Mouse (Mus musculus): ENCODE data around the gene Nid1. TPM values are rescaled to one million over a fixed set of nuclear protein-coding genes. Genes with fewer than 3 reads are reported as not detected.

The Nid1 gene
- polyA plus RNA-seq, 1 experiment from 2014 or later, result 38.3 TPM

DNA sequence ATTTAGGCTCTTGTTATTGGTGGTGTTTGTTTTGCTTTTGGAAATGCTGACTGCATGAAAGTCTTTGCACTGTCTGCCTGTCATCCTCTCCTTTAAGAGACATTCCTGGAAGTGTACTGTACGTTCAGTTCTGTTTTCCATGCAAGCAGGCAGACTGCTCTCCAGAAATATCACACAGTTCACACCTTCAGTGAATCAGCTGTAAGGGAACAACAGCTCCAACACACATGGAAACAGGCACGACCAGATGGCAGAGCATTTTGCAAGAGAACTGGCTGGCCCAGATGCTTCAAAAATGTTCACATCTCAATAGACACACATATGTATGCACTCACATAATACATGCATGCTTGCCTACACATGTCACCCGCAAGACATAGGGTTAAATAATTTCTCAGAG is 109.4 kb downstream of the Nid1 start:
- 84% methylated on average over 3 of the region's 3 CpGs for WGBS
- Histone ChIP-seq H3K27ac (replicated peaks) (no peak overlapping the region), H3K4me1 (peaks cover 15% of the 10 kb centered on the region), H3K9me3 (replicated peaks) (peaks cover 10% of the 10 kb centered on the region), H3K4me3 (no peak overlapping the region), H3K36me3 (no peaks in the 10 kb centered on the region), H3K27me3 (ENCODE audit: low read depth, poor library complexity, severe bottlenecking) (peaks cover 66% of the 10 kb centered on the region)
- no peak for DNase-seq (ENCODE audit: low spot score)

- Histone ChIP-seq H3K27ac (replicated peaks) (no peak overlapping the region), H3K4me3 (no peak overlapping the region), H3K4me1 (peaks cover 15% of the 10 kb centered on the region), H3K36me3 (no peaks in the 10 kb centered on the region), H3K27me3 (ENCODE audit: low read depth, poor library complexity, severe bottlenecking) (peaks cover 68% of the 10 kb centered on the region), H3K9me3 (replicated peaks) (peaks cover 10% of the 10 kb centered on the region)
- 92% methylated on average over 4 of the region's 4 CpGs for WGBS
- no peak for DNase-seq (ENCODE audit: low spot score)
Observed at GRCm38 (mm10) chr13:13547889-13548288, 110.5 kb downstream of the Nid1 start.

- peaks cover 75% of the 10 kb centered on the region for H3K27me3 ChIP-seq (ENCODE audit: low read depth, poor library complexity, severe bottlenecking)
- H3K4me1 ChIP-seq, result peaks cover 15% of the 10 kb centered on the region
- peaks cover 10% of the 10 kb centered on the region for H3K9me3 ChIP-seq (replicated peaks)
- H3K4me3 ChIP-seq, result no peak overlapping the region
- no peaks in the 10 kb centered on the region for H3K36me3 ChIP-seq
- 94% methylated on average over 6 of the region's 6 CpGs for WGBS
- no peak overlapping the region for H3K27ac ChIP-seq (replicated peaks)
- DNase-seq (ENCODE audit: low spot score), result no peak
Observed at GRCm38 (mm10) chr13:13548431-13549190, 111.3 kb downstream of the Nid1 start.

DNA sequence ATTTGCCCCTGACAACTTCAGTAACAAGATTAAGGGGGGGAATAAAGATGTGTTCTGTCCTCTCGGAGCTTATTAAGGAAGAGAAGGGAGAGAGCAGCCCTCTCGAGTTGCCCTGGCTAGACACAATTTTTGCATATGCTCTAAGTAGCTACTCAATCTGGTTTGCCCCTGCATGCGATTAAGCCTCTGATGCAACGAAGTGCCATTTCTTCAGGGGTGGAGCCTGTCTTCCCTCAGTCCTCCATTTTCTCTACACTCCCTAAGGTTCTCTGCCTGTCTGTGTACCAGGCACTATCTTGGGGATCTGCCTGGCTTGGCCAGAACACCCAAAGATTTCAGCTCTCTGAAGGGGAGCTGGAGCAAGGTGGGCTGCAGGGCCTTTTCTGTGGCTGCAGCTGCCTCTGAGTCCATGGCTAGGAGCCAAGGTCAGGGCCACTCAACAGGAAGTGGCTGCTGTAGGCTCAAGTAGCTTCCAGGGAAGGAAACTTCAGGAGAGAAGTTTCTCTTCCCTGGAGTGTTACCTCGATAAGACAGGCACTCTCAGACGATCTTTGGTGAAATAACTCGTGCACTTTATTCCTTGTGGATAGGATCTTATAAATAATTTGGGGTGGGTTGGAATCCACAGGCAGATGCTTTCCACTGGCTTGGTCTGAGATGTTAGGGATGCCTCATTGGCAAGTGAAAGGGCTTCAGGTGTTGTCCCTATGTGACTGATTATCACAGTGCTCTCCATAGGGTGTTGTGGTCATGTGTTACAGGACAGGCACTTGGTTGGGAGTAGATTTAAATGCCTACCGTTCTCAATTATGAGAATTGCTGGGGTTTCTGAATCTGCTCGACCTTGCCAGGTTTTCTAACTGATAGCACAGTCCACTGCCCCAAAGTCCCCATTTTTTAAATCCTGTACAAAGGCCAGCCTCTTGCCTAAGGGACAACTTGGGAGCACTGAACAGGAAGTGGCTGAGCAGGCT is 112.6 kb downstream of the Nid1 start:
- Histone ChIP-seq H3K27ac (replicated peaks) (no peak overlapping the region), H3K9me3 (replicated peaks) (peaks cover 4% of the 10 kb centered on the region; the same call in 1 of the 2 replicates), H3K36me3 (no peaks in the 10 kb centered on the region), H3K4me3 (no peak overlapping the region), H3K4me1 (peaks cover 15% of the 10 kb centered on the region), H3K27me3 (ENCODE audit: low read depth, poor library complexity, severe bottlenecking) (peaks cover 88% of the 10 kb centered on the region)
- DNase-seq (ENCODE audit: low spot score), result no peak
- 74% methylated on average over 9 of the region's 9 CpGs for WGBS

GRCm38 (mm10) chr13:13552020-13552419 is 114.7 kb downstream of the Nid1 start:
- DNase-seq (ENCODE audit: low spot score), result peak; percentile 33
- H3K9me3 ChIP-seq (replicated peaks), result peaks cover 4% of the 10 kb centered on the region; the same call in 1 of the 2 replicates
- H3K36me3 ChIP-seq, result no peaks in the 10 kb centered on the region
- H3K4me1 ChIP-seq, result 0 out of 2 replicates have a peak, but pooled peaks cover 3% of the 10 kb centered on the region
- no peak overlapping the region for H3K27ac ChIP-seq (replicated peaks)
- H3K4me3 ChIP-seq, result no peak overlapping the region
- WGBS, result 36% methylated on average over 3 of the region's 3 CpGs
- H3K27me3 ChIP-seq (ENCODE audit: low read depth, poor library complexity, severe bottlenecking), result peaks cover 90% of the 10 kb centered on the region

GRCm38 (mm10) chr13:13553660-13554059 is 116.3 kb downstream of the Nid1 start:
- Histone ChIP-seq H3K27ac (replicated peaks) (no peak overlapping the region), H3K4me3 (no peak overlapping the region), H3K4me1 (0 out of 2 replicates have a peak, but pooled peaks cover 3% of the 10 kb centered on the region), H3K36me3 (no peaks in the 10 kb centered on the region), H3K9me3 (replicated peaks) (no peaks in the 10 kb centered on the region), H3K27me3 (ENCODE audit: low read depth, poor library complexity, severe bottlenecking) (peaks cover 83% of the 10 kb centered on the region)
- no peak for DNase-seq (ENCODE audit: low spot score)
- WGBS, result 79% methylated on average over 1 of the region's 1 CpGs

DNA sequence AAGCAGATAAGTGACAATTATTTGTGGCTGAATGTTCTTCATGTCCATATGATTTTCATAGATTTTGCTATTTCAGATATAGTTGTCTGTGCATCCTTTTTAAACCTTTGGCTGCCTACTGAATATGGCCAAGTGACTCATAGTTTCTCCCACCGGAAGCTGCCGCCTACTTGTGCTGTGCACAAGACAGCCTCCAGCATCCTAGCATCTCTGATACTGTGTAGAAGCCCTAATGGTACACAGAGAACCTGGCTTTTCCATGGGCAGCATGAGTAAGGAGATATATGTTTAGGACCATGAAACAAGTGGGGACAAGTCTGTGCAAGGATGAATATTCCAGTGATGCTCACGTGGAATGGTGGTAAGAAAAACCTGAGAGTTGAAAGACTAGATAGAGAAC is 117.8 kb downstream of the Nid1 start:
- peaks cover 73% of the 10 kb centered on the region for H3K27me3 ChIP-seq (ENCODE audit: low read depth, poor library complexity, severe bottlenecking)
- WGBS, result 90% methylated on average over 3 of the region's 3 CpGs

DNA sequence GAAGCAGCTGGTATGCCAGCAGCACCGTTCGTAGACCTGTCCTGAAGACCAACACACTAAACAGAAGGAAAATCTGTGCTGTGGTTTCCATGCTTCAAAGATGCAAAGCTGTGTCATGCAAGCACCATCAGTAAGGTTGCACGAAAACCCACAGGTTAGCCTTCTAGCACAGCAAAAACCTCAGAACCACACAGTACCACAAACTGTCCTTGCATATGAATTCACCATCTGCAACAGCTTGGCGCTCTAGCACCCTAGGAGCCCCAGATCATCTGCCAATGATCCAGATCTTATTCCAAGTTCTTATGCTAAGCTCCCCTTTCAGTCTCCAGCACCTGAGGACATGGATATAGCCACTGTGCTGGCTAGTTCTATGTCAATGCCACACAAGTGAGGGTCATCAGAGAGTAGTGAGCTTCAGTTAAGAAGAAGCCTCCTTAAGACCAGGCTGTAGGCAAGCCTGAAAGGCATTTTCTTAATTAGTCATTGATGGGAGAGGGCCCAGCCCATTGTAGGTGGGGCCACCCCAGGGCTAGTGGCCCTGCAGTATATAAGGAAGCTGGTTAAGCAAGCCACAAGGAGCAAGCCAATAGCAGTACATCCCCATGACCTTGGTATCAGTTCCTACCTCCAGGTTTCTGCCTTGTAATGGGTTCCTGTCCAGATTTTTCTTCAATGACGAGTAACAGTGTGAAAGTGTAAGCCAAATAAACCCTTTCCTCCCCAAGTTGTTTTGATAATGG is 119.8 kb downstream of the Nid1 start:
- no peaks in the 10 kb centered on the region for H3K36me3 ChIP-seq
- no peaks in the 10 kb centered on the region for H3K9me3 ChIP-seq (replicated peaks)
- 82% methylated on average over 5 of the region's 5 CpGs for WGBS
- H3K27me3 ChIP-seq (ENCODE audit: low read depth, poor library complexity, severe bottlenecking), result peaks cover 59% of the 10 kb centered on the region
- H3K27ac ChIP-seq (replicated peaks), result no peak overlapping the region
- H3K4me3 ChIP-seq, result no peak overlapping the region
- H3K4me1 ChIP-seq, result no peaks in the 10 kb centered on the region
- no peak for DNase-seq (ENCODE audit: low spot score)

More for the DNA sequence above, 117.8 kb downstream of the Nid1 start:
- DNase-seq (ENCODE audit: low spot score), result no peak
- Histone ChIP-seq H3K27ac (replicated peaks) (no peak overlapping the region), H3K9me3 (replicated peaks) (no peaks in the 10 kb centered on the region), H3K4me1 (0 out of 2 replicates have a peak, but pooled peaks cover 3% of the 10 kb centered on the region), H3K36me3 (no peaks in the 10 kb centered on the region), H3K4me3 (no peak overlapping the region)

- H3K4me3 ChIP-seq, result no peak overlapping the region
- DNase-seq (ENCODE audit: low spot score), result no peak
- no peaks in the 10 kb centered on the region for H3K9me3 ChIP-seq (replicated peaks)
- no peaks in the 10 kb centered on the region for H3K36me3 ChIP-seq
- no peak overlapping the region for H3K27ac ChIP-seq (replicated peaks)
- WGBS, result 76% methylated on average over 2 of the region's 2 CpGs
- H3K27me3 ChIP-seq (ENCODE audit: low read depth, poor library complexity, severe bottlenecking), result peaks cover 53% of the 10 kb centered on the region
- H3K4me1 ChIP-seq, result no peaks in the 10 kb centered on the region
Observed at GRCm38 (mm10) chr13:13558251-13558650, 120.9 kb downstream of the Nid1 start.

DNA sequence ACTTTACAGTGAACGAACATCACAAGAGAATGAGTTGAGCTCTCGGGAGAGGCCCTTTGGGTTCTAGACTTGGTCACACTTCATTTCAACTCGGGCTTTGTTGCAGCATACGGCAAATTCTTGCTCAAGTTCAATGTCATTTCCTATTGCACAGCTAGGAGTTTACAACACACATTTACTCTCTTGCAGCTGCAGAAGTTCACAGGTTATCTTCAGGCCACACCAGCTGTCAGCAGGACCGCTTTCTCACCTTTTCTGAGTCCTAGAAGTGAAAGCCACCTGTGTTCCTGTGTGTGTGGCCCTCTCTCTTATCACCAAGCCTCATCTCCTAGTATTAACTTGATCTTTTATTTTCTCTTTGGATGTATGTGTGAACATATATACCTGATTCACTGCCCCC is 121.5 kb downstream of the Nid1 start:
- no peaks in the 10 kb centered on the region for H3K4me1 ChIP-seq
- H3K27ac ChIP-seq (replicated peaks), result no peak overlapping the region
- WGBS, result 86% methylated on average over 5 of the region's 5 CpGs
- H3K4me3 ChIP-seq, result no peak overlapping the region
- peaks cover 47% of the 10 kb centered on the region for H3K27me3 ChIP-seq (ENCODE audit: low read depth, poor library complexity, severe bottlenecking)
- H3K36me3 ChIP-seq, result no peaks in the 10 kb centered on the region
- no peaks in the 10 kb centered on the region for H3K9me3 ChIP-seq (replicated peaks)
- DNase-seq (ENCODE audit: low spot score), result no peak

All from midbrain, embryonic 10.5 days (tissue).